Mouse (Mus musculus) embryonic facial prominence, embryonic 10.5 days (tissue): ENCODE data around the gene Apopt1. TPM values are rescaled to one million over a fixed set of nuclear protein-coding genes. Genes with fewer than 3 reads are reported as not detected.

ENCODE experiments used
- DNase-seq: peaks from one replicate; pipeline ENCODE4 v3.0.0-alpha.2; 2017; ENCODE audit warnings: low spot score
- H3K27ac ChIP-seq: fragments of 300-500 bp; sonication (generic); replicated peaks from 2 replicates; pipeline ENCODE4 v1.5.1; 2016; ENCODE audit warnings: mild to moderate bottlenecking
- H3K27me3 ChIP-seq: fragments of 300-500 bp; sonication (generic); replicated peaks from 2 replicates; pipeline ENCODE4 v1.6.1; 2016; ENCODE audit warnings: low read depth, mild to moderate bottlenecking; ENCODE audit not compliant: poor library complexity, severe bottlenecking
- H3K36me3 ChIP-seq: fragments of 300-500 bp; sonication (generic); replicated peaks from 2 replicates; pipeline ENCODE4 v1.6.1; 2016; ENCODE audit warnings: mild to moderate bottlenecking, moderate library complexity
- H3K4me1 ChIP-seq: fragments of 300-500 bp; sonication (generic); 2 replicates; pipeline ENCODE4 v1.6.1; 2016
- H3K4me3 ChIP-seq: fragments of 300-500 bp; sonication (generic); 2 replicates; pipeline ENCODE4 v1.5.1; 2016; ENCODE audit warnings: mild to moderate bottlenecking, moderate library complexity
- H3K9me3 ChIP-seq: fragments of 300-500 bp; sonication (generic); 2 replicates; pipeline ENCODE4 v1.6.1; 2016; ENCODE audit warnings: mild to moderate bottlenecking
- WGBS: fragments of 180-500 bp; shearing (Covaris S2); methylation state at CpG from one replicate; pipeline ENCODE4 v1.1.7; 2016; 5-methylcytosine and 5-hydroxymethylcytosine counted together
- polyA plus RNA-seq: library from polyadenylated mRNA; unstranded; fragments of >200 nt; fragmentation: Nextera tagmentation; extraction: Ambion mirVana; gene quantifications from 2 replicates; pipeline ENCODE4 v1.2.1, GENCODE M21; 2016

Gene Apopt1
- polyA plus RNA-seq, 1 experiment from 2014 or later, result 56.2 TPM

- H3K27ac ChIP-seq, result no peak overlapping the region
- H3K27me3 ChIP-seq, result no peaks in the 10 kb centered on the region
- no peak for DNase-seq
- no peaks in the 10 kb centered on the region for H3K9me3 ChIP-seq
- no peak overlapping the region for H3K4me3 ChIP-seq
- H3K36me3 ChIP-seq, result no peaks in the 10 kb centered on the region
- H3K4me1 ChIP-seq, result peaks cover 19% of the 10 kb centered on the region
- 60% methylated on average over 8 of the region's 8 CpGs for WGBS
Observed at GRCm38 (mm10) chr12:111741338-111741737, 28.3 kb downstream of the Apopt1 start.

GRCm38 (mm10) chr12:111743419-111743818 lies 30.4 kb downstream of the Apopt1 start:
- Histone ChIP-seq H3K27ac (no peak overlapping the region), H3K27me3 (no peaks in the 10 kb centered on the region), H3K4me1 (peaks cover 20% of the 10 kb centered on the region), H3K36me3 (no peaks in the 10 kb centered on the region), H3K9me3 (no peaks in the 10 kb centered on the region), H3K4me3 (no peak overlapping the region)
- 76% methylated on average over 2 of the region's 2 CpGs for WGBS
- DNase-seq, result no peak

- Histone ChIP-seq H3K27ac (no peak overlapping the region), H3K27me3 (no peaks in the 10 kb centered on the region), H3K36me3 (no peaks in the 10 kb centered on the region), H3K4me1 (peaks cover 20% of the 10 kb centered on the region), H3K9me3 (no peaks in the 10 kb centered on the region), H3K4me3 (no peak overlapping the region)
- DNase-seq, result no peak
- WGBS, result 83% methylated on average over 11 of the region's 11 CpGs
Observed at GRCm38 (mm10) chr12:111743981-111744423, 30.9 kb downstream of the Apopt1 start.

GRCm38 (mm10) chr12:111745274-111745673 lies 32.2 kb downstream of the Apopt1 start:
- Histone ChIP-seq H3K4me3 (no peak overlapping the region), H3K27ac (no peak overlapping the region), H3K9me3 (no peaks in the 10 kb centered on the region), H3K4me1 (peaks cover 22% of the 10 kb centered on the region), H3K27me3 (no peaks in the 10 kb centered on the region), H3K36me3 (no peaks in the 10 kb centered on the region)
- 77% methylated on average over 6 of the region's 6 CpGs for WGBS
- no peak for DNase-seq

- Histone ChIP-seq H3K4me3 (no peak overlapping the region), H3K27ac (no peak overlapping the region), H3K36me3 (no peaks in the 10 kb centered on the region), H3K9me3 (no peaks in the 10 kb centered on the region), H3K4me1 (peaks cover 21% of the 10 kb centered on the region), H3K27me3 (no peaks in the 10 kb centered on the region)
- DNase-seq, result no peak
- WGBS, result 76% methylated on average over 5 of the region's 5 CpGs
Observed at GRCm38 (mm10) chr12:111746091-111746490, 33.0 kb downstream of the Apopt1 start.

GRCm38 (mm10) chr12:111747421-111747820 lies 34.4 kb downstream of the Apopt1 start:
- H3K4me1 ChIP-seq, result peaks cover 15% of the 10 kb centered on the region
- no peaks in the 10 kb centered on the region for H3K36me3 ChIP-seq
- no peaks in the 10 kb centered on the region for H3K9me3 ChIP-seq
- DNase-seq, result no peak
- H3K27ac ChIP-seq, result no peak overlapping the region
- no peak overlapping the region for H3K4me3 ChIP-seq
- 78% methylated on average over 7 of the region's 7 CpGs for WGBS
- no peaks in the 10 kb centered on the region for H3K27me3 ChIP-seq

GRCm38 (mm10) chr12:111750739-111751138 lies 37.7 kb downstream of the Apopt1 start:
- Histone ChIP-seq H3K4me1 (peaks cover 10% of the 10 kb centered on the region), H3K27ac (no peak overlapping the region), H3K9me3 (no peaks in the 10 kb centered on the region), H3K27me3 (no peaks in the 10 kb centered on the region), H3K4me3 (no peak overlapping the region), H3K36me3 (no peaks in the 10 kb centered on the region)
- DNase-seq, result no peak
- WGBS, result 94% methylated on average over 3 of the region's 3 CpGs

- Histone ChIP-seq H3K27ac (no peak overlapping the region), H3K36me3 (no peaks in the 10 kb centered on the region), H3K4me1 (peaks cover 5% of the 10 kb centered on the region), H3K9me3 (no peaks in the 10 kb centered on the region), H3K27me3 (no peaks in the 10 kb centered on the region), H3K4me3 (no peak overlapping the region)
- no peak for DNase-seq
- 91% methylated on average over 6 of the region's 6 CpGs for WGBS
Observed at GRCm38 (mm10) chr12:111752491-111752890, 39.4 kb downstream of the Apopt1 start.

- Histone ChIP-seq H3K4me3 (no peak overlapping the region), H3K27me3 (no peaks in the 10 kb centered on the region), H3K9me3 (no peaks in the 10 kb centered on the region), H3K36me3 (no peaks in the 10 kb centered on the region), H3K4me1 (peaks cover 13% of the 10 kb centered on the region), H3K27ac (no peak overlapping the region)
- no peak for DNase-seq
- 75% methylated on average over 9 of the region's 9 CpGs for WGBS
Observed at GRCm38 (mm10) chr12:111753347-111753746, 40.3 kb downstream of the Apopt1 start.

GRCm38 (mm10) chr12:111754710-111755109 lies 41.6 kb downstream of the Apopt1 start:
- Histone ChIP-seq H3K36me3 (no peaks in the 10 kb centered on the region), H3K4me3 (no peak overlapping the region), H3K27me3 (no peaks in the 10 kb centered on the region), H3K27ac (no peak overlapping the region), H3K4me1 (peaks cover 22% of the 10 kb centered on the region), H3K9me3 (no peaks in the 10 kb centered on the region)
- DNase-seq, result no peak

- 62% methylated on average over 2 of the region's 2 CpGs for WGBS
- Histone ChIP-seq H3K36me3 (no peaks in the 10 kb centered on the region), H3K9me3 (no peaks in the 10 kb centered on the region), H3K27ac (no peak overlapping the region), H3K4me1 (peaks cover 26% of the 10 kb centered on the region), H3K27me3 (no peaks in the 10 kb centered on the region), H3K4me3 (no peak overlapping the region)
- DNase-seq, result no peak
Observed at GRCm38 (mm10) chr12:111755231-111755630, 42.2 kb downstream of the Apopt1 start.

- no peak overlapping the region for H3K4me3 ChIP-seq
Observed at GRCm38 (mm10) chr12:111756082-111756697, 43.1 kb downstream of the Apopt1 start.

GRCm38 (mm10) chr12:111756698-111757082 lies 43.6 kb downstream of the Apopt1 start:
- Histone ChIP-seq H3K27me3 (no peaks in the 10 kb centered on the region), H3K4me1 (peaks cover 34% of the 10 kb centered on the region), H3K36me3 (peaks cover under 1% of the 10 kb centered on the region; the same call in 1 of the 2 replicates), H3K4me3 (no peak overlapping the region), H3K9me3 (no peaks in the 10 kb centered on the region), H3K27ac (no peak overlapping the region)
- WGBS, result 43% methylated on average over 5 of the region's 5 CpGs
- peak; percentile 54 for DNase-seq

More at GRCm38 (mm10) chr12:111756082-111756697, 43.1 kb downstream of the Apopt1 start:
- Histone ChIP-seq H3K36me3 (no peaks in the 10 kb centered on the region; the same call in 1 of the 2 replicates), H3K4me1 (peaks cover 33% of the 10 kb centered on the region), H3K27ac (no peak overlapping the region), H3K9me3 (no peaks in the 10 kb centered on the region), H3K27me3 (no peaks in the 10 kb centered on the region)
- 59% methylated on average over 4 of the region's 4 CpGs for WGBS
- no peak for DNase-seq
